Mouse (Mus musculus) MEL (cell line): ENCODE measurements around the gene Zfp68.

Experiments used
- CHD1 ChIP-seq: IDR thresholded peaks from 2 replicates; pipeline ENCODE4 v1.6.1; 2012; ENCODE audit warnings: low read depth, mild to moderate bottlenecking, inconsistent platforms, low read length, improper control_type of control experiment
- CTCF ChIP-seq, 3 experiments: IDR thresholded peaks in 2 of 3; conservative IDR thresholded peaks in 1 of 3; 2 replicates each; pipeline ENCODE4 v1.5.1; 2011 to 2012; ENCODE audit warnings: low read length in 3 of 3, low read depth in 2 of 3, mild to moderate bottlenecking in 2 of 3, improper control_type of control experiment in 1 of 3, inconsistent platforms in 1 of 3, mixed read lengths in 1 of 3, moderate library complexity in 1 of 3; ENCODE audit not compliant: control insufficient read depth in 1 of 3, insufficient read depth in 1 of 3, poor library complexity in 1 of 3, severe bottlenecking in 1 of 3
- POLR2A ChIP-seq, 2 experiments: IDR thresholded peaks; 2 replicates each; pipeline ENCODE4 v1.6.1; 2011 to 2012; ENCODE audit warnings: low read length in 2 of 2, mild to moderate bottlenecking in 2 of 2, control low read depth in 1 of 2, improper control_type of control experiment in 1 of 2, low read depth in 1 of 2, moderate library complexity in 1 of 2; ENCODE audit not compliant: control insufficient read depth in 1 of 2, insufficient read depth in 1 of 2, poor library complexity in 1 of 2
- ZMIZ1 ChIP-seq: IDR thresholded peaks from 2 replicates; pipeline ENCODE4 v1.6.1; 2012; ENCODE audit warnings: low read depth, mild to moderate bottlenecking, inconsistent platforms, low read length, improper control_type of control experiment, moderate library complexity

- TF ChIP-seq POLR2A (IDR thresholded peaks at IDR 0.05; ENCODE audit: control insufficient read depth in 1 of 2, insufficient read depth in 1 of 2, low read depth in 1 of 2, low read length in 2 of 2, poor library complexity in 1 of 2) (no peak), CHD1 (no peak), ZMIZ1 (no peak), CTCF (IDR thresholded peaks at IDR 0.05 in 2 of 3, conservative IDR thresholded peaks at IDR 0.05 in 1 of 3; ENCODE audit: control insufficient read depth in 1 of 3, insufficient read depth in 1 of 3, low read depth in 2 of 3, low read length in 3 of 3, poor library complexity in 1 of 3, severe bottlenecking in 1 of 3) (no peak)
Observed at GRCm38 (mm10) chr5:138641761-138642160, 22.2 kb upstream of the Zfp68 start.
